Mouse (Mus musculus): ENCODE measurements around the gene Cop1.
"Not testable (repeated sequence)": the region's sequence is repeated elsewhere in the genome, so short reads cannot be mapped to it uniquely, and the experiment has no call there.

The Cop1 gene

DNA sequence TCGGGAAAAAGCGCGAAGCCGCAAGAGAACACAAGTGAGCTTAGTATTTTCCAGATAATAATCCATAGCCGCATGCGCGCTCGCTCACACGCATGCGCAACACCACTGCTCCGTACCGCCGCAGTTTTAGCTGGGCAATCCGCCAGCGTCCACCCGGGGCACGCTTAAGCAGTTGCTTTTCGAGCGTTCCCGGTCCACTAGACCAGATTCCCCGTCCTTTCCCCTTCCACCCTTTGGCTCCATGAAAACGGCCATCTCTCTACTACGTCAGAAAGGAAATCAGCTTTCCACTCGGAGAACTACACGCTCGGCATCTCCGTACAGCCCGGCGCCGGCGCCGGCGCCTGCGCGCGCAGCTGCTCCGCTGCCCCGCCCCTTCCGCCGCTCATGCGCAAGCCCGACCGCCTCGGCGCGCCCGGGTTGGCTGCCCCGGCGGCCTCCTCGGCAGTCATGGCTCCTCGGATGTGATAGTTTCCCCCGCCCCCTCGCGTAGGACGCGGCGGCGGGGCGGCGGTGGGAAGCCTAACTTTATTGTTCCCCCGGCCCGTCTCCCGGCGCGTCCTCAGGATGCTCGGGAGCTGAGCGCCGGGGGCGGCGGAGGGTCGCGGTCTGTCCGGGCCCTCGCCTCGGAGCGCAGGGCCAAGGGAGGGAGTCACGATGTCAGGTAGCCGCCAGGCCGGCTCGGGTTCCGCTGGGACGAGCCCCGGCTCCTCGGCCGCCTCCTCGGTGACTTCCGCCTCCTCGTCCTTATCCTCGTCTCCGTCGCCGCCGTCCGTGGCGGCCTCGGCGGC lies at the start of gene Cop1:
Gene Cop1, plus strand, starts transcription at position 540 of the 791 bp plus-strand sequence.
- peak; percentile 69 for DNase-seq (ENCODE audit: low spot score)

DNA sequence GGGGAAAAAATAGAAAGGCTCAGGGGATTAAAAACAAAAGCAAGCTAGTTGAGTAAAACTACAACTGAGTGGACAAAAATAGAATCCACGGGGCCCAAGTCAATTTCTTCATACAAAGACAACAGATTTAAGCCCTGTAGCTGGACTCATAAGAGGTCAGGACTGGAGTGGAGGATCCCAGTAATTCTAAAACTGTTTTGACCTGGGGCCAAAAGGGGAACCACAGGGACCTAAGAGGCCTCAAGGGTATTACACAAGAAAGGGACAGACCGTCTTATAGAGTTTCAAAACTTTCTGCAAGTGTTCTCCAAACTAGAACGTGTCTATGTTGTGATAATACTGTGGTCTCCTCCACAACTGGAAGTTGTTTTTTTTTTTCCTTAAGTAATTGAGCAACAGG lies 45.4 kb upstream of the Cop1 start:
- DNase-seq (ENCODE audit: low spot score), result no peak

DNA sequence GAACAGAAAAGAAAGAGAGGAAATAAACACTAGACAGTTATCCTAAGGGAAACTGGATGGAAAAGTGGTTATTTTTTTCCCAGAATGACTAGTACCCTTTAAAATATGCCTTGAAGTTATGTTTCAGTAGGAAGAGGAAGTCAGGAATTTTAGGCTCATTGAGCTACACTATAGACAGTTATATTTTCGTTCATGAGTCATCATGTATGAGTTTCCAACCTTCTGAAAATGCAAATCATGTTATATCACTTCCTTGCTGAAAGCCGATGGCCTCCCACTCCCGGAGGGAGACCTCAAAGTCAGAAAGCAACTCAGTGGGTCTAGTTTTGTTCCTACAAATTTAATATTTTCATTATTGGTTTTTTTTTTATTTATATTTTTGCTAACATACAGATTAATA lies 33.5 kb upstream of the Cop1 start:
- DNase-seq (ENCODE audit: low spot score), result no peak

DNA sequence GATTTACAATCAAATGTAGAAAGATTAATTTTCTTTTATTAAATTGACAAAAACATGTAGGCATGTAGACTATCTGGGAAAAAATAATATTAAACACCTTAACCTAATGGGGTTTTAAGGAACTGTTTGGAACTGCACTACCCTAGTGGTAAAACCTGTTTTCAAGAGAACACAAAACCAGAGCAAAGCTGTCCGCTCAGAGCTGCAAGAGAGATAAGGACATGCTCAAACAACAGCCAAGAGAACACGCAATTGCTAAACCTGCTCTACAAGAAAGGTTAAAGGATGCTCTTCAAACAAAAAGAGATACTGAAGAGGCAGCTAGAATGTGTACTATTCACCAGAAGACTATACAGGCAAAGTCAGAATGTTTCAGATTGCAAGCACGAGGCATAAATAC lies 32.5 kb upstream of the Cop1 start:
- DNase-seq (ENCODE audit: low spot score), result no peak

DNA sequence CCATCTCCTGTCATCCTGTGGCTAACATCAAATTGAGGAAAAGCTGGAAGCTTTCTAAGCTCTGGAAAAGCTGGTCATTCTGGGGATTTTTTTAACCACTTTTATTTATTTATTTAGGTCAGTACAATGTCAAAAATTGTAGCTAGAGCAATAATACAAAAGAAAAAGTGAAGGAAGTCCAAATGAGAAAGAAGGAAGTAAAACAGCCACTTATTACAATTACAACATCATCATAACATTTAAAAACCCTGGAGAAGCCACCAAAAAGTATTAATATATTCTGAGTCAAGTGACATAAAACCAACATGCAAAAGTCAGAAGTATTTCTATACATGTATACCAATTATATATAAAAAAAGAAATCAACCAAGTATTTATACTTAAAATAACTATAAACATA lies 30.9 kb upstream of the Cop1 start:
- no peak for DNase-seq (ENCODE audit: low spot score)

DNA sequence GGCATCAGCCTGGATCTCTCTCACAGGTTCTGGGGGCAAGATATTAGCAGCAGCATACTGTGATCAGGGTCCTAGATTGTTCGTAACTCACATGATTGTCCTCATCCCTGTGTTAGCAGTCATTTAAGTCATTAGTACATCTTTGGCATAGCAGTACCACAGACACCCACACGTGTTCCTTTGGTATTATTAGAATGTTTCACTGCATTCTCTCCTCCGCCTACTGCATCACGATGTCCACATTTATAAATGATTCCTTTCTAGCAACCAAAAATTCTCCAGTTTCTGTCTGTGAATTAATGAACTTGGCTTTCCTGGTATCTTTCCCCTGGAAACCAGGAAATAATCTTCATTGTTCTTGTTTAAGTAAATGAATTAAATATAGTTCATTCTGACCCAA lies 20.4 kb upstream of the Cop1 start:
- DNase-seq (ENCODE audit: low spot score), result no peak

DNA sequence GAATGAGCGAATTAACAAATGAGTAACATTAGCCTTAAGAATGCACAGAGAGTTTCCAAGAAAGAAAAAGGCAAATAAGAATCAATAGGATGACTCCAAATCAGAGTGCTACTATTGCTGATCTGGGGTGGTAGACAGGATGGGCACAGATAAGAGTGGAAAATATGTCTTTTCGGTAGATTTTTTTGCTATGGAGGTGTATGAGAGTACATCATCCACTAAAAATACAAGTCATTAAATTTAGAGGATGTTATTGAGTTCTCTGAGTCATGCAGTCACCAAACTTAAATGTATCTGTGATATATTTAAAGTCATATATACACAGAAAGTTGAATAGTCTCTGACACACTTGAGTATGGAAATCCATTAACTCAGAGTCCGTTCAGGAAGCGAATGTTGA lies 14.7 kb upstream of the Cop1 start:
- DNase-seq (ENCODE audit: low spot score), result no peak

DNA sequence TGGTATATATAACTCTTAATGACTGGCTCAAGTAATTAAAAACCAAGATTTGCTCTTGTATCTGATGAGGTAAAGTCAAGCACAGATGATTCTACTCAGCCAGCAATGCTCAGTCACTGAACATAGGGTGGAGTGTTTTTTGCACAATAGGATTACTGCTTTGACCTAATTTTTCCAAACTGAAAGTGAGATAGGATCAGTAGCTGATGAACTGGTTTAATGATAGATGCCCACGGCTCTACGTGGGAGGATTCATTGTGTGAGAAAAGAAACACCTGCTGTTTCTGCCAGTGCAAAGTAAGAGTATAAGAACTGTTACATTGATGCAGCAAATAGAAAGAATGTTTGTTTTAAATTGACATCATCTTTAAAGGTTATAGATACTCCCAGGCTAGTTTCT lies 10.1 kb upstream of the Cop1 start:
- no peak for DNase-seq (ENCODE audit: low spot score)

DNA sequence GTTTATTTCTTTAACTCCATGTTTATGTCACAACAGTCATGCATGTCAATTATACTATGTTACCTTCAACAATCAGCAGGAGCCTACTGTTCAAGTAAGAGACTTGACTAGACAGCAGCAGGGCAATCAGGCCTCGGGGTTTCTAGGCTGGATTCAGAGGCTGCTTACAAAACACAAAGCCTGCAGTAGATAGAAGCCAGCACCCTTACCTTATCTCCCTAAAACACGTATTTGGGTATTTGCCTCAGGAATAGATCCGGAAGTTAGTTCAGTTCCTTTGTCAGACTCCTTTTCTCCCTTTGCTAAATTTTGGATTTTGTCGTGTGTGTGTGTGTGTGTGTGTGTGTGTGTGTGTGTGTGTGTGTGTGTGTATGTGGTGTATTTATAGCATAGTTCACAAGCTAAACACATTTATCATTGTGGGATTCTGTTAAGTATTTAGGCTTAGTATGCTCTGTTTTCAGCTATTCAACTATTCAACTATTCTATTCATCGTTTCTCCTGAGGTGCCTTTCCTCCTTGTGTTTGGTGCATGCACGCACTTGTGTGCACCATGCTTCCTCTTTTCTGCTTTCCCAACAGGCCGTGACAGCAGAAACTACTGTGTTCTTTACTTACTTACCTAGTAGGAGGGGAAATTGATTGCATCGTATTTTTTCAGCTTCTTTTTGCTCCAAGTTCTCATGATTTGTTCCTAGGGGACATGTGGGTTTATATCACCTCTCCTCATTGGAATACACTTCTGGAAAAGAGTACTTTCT lies 6.9 kb upstream of the Cop1 start:
- no peak for DNase-seq (ENCODE audit: low spot score)

DNA sequence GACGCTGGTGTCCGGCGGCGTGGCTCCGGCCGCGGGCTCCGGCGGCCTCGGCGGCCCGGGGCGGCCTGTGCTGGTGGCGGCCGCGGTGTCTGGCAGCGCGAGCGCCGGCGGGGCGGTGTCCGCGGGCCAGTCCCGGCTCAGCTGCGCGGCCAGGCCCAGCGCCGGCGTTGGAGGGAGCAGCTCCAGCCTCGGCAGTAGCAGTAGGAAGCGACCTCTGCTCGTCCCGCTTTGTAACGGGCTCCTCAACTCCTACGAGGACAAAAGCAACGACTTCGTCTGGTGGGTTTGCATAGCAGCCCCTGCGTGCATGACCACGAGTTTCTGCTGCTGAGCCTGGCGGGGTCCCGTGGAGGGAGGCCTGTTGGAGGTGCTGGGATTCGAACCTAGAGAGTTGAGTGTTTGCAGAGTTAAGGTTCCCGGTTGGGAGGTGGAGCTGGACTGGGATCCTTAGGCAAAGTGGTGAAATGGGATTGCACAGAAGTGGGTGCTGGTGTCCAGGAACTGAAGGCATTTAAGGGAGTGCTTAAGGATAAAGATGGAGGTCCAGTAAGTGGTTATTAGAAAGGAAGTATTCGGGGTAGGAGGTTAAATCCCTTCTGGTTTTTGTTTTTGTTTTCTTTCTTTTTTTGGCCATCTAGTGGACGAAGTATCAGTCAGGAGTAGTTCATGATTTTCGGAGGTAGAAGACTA lies 597 bp downstream of the Cop1 start:
- not testable (repeated sequence) for DNase-seq (ENCODE audit: low spot score)

DNA sequence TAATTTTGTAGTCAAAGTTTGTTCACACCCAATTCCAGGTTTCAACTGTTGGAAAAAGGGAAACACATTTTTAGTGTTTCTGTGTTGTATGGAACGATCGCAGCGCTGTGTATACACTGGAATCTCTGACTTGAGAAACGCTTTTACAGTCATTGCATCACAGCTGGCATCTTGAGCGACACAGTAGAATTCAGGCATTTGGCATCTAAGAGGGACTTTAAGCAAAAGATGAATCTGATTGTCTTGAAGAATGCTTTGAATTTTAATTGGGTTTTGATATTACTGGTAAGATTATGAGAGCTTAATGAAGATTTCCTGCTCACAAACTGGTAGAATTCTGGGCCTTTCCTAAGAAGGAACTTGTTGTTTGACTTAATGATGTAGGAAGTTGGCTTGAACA lies 1.3 kb downstream of the Cop1 start:
- DNase-seq (ENCODE audit: low spot score), result no peak

DNA sequence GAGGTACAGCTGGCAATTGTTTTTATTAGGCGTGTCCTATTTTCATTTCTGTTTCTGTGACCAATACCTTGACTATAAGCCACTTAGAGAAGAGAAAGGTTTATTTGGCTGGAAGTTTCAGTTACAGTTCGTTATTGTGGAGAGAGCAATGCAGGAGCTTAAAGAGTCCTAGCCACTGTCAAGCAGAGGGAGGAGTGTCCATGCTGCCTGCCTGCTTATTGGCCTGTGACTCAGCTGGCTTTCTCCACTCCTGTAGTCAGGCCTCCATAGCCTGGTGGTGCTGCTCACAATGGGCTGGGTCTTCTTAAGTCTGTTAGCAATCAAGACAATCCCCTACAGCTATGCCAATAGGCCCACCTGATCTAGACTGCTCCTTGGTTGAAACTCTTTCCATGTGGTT lies 2.4 kb downstream of the Cop1 start:
- DNase-seq (ENCODE audit: low spot score), result no peak

DNA sequence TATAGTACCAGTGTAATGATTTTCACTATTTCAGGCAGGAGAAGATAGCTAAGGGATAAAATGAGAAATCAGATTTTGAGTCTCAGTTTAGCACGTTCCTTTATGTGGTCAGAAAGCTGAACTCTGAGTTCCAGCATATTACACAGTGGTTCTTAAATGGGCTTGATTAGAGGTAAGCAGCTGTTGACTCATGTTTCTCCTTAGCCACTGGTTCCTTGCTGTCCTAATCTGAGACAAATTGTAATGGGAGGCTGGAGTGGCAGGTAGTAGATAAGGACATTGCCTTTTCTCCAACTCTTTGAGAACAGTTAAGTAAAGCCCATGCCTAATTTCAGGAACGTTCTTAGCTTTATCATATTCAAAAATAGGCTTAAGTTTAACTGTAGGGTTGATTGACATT lies 3.6 kb downstream of the Cop1 start:
- DNase-seq (ENCODE audit: low spot score), result no peak

DNA sequence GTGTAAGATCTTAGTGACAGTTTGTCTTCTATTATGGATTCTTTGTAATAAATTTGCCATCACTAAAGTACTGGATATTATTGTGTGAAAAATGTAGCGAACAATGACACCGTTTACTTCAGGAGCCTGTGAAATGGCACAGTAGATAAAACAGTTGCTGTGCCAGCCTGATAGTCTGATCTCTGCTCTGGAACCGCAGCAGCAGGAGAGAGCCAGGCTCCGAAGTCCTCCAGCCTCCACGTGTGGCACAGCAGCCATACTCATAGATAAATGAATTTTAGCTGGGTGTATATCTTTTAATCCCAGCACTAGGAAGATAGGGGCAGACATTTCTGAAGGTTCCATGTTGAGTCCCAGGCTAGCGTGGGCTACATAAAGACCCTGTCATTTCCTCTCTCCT lies 6.0 kb downstream of the Cop1 start:
- DNase-seq (ENCODE audit: low spot score), result no peak

DNA sequence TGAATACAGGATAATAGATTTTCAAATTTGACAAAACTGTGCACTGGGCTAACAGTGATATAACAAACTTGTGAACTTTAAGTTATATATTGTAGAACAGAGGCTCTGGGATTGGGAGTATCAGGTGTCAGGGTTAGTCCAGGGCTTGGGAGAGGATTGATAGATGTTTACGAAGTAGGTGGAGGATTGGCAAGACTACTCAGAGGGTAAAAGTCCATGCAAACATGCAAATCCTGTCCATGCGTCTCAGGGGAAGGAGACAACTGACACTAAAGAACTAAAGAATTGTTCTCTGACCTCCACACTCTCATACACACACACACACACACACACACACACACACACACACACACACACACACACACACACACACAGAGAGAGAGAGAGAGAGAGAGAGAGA lies 18.2 kb downstream of the Cop1 start:
- no peak for DNase-seq (ENCODE audit: low spot score)

DNA sequence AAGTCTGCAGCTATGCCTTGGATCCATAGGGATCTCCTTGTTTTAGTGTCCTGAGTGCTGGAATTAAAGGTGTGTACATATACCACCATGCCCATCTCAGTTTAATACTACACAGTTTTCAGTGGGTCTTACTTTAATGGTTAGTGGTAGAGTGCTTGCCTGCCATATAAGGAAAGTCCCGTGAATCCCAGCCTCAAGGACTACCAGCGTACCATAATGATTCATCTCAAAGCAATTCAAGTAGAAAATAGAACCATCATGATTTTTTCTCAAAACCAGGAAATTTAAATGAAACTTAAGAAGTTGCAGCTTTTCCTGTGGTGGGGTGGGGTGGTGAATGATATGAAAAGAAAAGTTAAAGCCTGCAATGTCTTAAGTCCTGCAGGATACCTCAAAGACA lies 21.0 kb downstream of the Cop1 start:
- no peak for DNase-seq (ENCODE audit: low spot score)

DNA sequence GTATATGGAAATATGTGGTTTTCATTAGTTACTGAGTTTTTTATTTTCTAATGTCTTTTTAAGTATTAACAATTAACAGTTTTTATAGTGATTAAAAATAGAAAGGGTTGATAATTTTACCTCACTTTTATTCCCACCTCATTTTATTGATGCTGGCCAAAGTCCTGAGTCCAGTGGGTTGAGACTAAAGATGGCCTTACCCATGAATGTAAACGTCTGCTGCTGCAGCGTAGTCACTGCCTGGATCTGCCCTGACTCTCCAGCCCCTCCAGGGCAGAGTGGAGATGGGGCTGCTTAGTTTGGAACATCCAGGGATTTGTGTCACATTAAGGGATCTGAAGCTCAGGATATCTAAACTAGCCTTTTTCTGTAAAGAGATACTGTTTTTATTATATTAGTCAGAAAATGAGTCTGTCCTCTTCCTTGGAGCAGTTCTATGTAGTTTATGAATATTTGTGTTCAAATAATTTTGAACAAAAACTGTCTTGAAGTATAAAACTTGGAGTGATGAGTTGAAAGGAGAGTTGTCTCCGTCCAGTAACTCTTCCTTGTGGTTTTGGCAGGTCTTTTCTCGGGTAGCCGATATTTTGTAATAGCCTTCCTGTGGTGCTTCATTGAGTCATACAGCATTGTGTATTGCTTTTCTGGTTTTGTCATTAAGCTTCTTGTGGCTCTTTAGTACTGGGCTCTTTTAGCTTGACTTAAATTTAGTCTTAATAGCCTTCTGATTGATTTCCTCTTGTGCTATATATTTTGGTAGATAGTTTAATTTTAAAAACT lies 23.0 kb downstream of the Cop1 start:
- DNase-seq (ENCODE audit: low spot score), result no peak

DNA sequence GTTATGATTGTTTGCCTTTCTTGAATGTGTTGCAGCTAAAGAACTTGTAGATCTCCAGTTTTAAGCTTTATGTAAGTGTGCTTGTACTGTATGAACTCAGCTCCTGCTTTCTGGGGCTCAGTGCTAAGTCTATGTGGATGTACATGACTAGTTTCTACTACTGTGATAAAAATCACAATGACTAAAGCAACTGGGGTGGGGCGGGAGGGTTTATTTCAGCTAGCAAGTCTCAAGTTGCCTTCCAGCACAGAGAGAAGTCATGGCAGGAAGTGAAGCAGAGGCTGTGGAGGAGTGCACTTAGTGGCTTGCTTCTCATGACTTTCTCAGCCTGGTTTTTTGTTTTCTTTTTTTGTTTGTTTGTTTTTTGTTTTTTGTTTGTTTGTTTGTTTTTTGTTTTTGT lies 24.4 kb downstream of the Cop1 start:
- no peak for DNase-seq (ENCODE audit: low spot score)

DNA sequence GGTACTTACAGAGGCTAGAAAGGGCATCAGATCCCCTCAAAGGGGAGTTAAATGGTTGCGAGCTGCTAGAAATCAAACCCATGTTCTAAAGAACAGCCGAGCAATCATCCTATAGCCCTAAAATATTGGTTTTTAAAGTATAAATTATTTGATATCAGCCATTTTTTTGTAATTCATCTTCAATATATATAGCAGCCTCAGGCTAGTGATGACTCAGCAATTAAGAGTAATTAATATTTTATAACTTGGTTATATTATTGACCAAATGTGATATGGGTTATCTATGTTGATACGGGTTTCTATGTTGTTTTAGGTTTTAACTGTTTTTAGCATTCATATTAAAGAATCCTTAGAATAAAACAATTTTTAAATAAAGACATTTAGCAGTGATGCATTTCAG lies 31.7 kb downstream of the Cop1 start:
- DNase-seq (ENCODE audit: low spot score), result no peak

DNA sequence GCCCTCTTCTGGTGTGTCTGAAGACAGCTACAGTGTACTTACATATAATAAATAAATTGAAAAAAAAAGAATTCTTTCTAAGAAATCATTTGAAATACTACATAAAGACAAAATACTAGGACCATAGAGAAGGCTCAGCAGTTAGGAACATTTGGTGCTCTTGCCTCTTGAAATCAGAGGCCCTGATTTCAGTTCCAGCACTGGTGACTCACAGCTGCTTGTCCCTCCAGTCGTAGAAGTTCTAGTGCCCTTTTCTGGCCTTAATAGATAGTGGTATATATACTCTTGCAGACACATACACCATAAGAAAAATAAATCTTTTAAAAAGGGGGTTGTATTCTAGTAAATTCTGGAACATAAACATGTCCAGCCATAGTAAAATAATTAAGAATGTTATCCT lies 48.0 kb downstream of the Cop1 start:
- DNase-seq (ENCODE audit: low spot score), result no peak

DNA sequence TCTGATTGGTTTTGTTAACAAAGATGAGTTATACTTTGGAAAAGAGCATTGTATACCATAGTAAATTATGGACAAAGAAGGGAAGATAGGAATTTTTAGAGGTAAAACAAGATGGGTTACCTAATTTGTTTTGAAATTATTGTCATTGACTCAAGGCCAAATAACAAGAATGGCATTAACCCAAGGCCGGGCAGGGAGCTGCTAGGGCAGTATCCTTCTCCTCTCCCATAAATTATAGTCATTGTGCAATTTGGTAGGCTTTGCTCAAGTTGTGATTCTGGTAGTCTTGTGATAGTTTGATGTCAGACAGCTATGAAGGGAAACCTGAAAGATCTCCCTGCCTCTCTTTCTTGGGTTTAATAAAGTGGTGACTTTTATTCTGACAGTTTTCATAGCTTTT lies 49.7 kb downstream of the Cop1 start:
- DNase-seq (ENCODE audit: low spot score), result no peak

DNA sequence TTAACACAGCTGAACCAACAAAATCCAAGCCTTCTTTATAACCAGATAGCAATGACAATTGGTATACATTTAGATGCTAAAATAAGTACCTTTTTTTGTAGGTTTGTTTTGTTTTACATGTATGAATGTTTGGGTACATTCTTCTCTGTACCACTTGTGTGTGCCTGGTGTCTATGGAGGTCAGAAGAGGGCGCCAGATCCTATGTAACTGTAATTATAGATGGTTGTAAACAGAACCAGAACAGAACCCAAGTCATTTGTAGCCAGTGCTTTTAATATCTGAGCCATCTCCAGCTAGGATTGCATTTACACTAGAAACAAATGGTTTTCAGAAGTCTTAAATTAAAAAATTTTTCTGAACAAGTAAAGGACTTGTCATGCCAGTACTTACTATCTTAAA lies 54.7 kb downstream of the Cop1 start:
- no peak for DNase-seq (ENCODE audit: low spot score)

Measured in urinary bladder, postnatal 10 days (tissue).